Mouse (Mus musculus) left cerebral cortex, postnatal 4 days (tissue): ENCODE results near the gene C2cd6. TPM values are rescaled to one million over a fixed set of nuclear protein-coding genes. Genes with fewer than 3 reads are reported as not detected.

Source experiments
- DNase-seq: peaks from one replicate; pipeline ENCODE4 v3.0.0-alpha.2; 2022
- intact Hi-C: fragments of 180-260 bp; cut with DNase I; formaldehyde crosslinking; loops from one replicate; pipeline ENCODE4 v1.15.1; 2025
- total RNA-seq, 2 experiments: library from RNA; stranded (reverse); gene quantifications; 2 replicates each; pipeline ENCODE4 v1.2.3; 2021

The C2cd6 gene
- total RNA-seq, result not detected

DNA sequence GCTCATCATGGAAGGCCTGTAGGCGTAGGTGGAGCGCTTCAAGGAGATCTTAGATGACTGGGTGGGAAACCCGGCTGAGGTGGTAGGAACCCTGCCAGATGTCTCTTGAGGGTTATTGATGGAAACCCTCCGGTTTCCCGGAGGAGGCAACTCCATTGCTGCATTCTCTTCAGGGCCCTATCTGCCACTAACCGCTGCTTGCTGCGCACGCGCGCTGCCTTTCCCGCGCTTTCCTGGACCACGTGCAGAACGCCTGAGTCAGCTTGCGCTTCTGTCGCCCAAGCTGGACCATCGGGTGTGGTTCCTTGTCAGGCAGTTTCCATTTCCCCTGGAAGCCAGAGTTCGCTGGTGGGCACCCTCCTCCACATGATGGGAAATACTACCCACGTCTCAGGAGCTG is at the start of gene C2cd6:
C2cd6 (minus strand) TSS at position 196 of the 400 bp plus-strand sequence.
- intact Hi-C loops, result no loop called here
- no peak for DNase-seq

DNA sequence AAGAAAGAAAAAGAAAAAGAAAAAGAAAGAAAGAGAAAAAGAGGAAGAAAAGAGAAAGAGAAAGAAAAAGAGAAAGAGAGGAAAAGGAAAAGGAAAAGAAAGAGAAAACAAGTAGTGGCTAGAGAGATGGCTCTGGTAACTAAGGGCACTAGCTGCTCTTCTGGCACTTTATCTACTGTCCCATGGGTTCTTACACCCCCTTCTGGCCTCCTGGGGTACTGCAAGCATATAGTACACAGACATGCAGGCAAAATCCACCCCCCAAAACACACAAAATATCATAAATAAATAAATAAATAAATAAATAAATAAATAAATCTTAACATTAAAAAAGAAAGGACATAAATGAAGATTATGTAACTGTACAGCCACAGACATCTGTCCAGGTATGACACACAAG is 48.1 kb upstream of the C2cd6 start:
- peak; percentile 68 for DNase-seq
- intact Hi-C loops, result no loop called here

DNA sequence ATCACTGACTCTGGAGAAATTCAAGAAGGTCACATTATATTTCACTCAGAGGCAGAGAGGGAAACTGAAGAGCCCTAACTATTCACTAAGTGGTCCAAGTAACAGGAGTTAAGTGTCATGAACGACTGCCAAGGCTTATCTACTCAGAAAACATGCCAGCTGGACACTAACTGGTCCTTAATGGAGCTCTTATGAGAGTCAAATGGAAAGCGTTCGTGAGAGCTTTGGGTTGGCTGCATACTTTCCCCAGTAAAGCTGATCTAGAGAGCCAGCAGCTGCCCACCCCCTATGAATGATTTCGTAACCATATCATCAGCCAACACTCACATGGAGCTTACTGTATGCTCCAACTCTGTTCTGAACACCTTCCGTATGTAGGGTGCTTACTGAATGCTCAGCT is 39.7 kb upstream of the C2cd6 start:
- intact Hi-C loops, result no loop called here
- no peak for DNase-seq

DNA sequence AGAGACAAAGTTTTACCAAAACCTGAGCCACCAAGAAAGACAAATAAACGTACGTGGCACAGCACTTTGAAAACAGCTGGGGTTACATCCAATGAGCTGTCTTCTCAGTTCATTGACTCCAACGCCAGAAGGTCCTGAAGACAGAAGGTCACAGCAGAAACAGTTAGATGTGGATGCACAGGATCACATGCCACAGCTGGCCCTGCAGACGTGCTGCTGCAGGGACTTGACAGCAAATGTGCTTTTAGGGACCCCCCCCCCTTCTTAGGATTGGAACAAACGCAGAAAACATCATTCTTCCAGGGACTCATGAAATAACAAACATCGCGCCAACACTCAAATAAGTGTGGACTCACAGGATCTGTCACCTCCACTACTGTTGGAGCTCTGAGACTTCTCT is 34.2 kb upstream of the C2cd6 start:
- no peak for DNase-seq
- intact Hi-C loops, result no loop called here

DNA sequence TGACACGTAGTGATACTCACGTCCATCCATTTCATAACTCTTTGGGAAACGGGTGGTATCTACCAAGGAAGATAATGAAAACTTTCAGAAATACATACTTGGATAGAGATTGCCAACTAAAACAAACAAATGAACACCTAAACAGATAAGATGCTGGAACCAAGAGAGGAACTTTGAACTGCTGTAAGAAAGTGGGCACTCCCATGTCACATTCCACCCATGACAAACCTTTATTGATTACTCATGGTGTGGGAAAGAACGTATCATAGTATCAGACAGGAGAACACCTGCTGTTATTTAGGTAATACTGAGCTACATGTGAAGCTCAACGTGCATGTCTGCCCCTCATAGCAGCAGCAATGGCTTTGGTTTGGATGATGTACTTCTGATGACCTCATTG is 30.9 kb upstream of the C2cd6 start:
- intact Hi-C loops, result no loop called here
- no peak for DNase-seq

DNA sequence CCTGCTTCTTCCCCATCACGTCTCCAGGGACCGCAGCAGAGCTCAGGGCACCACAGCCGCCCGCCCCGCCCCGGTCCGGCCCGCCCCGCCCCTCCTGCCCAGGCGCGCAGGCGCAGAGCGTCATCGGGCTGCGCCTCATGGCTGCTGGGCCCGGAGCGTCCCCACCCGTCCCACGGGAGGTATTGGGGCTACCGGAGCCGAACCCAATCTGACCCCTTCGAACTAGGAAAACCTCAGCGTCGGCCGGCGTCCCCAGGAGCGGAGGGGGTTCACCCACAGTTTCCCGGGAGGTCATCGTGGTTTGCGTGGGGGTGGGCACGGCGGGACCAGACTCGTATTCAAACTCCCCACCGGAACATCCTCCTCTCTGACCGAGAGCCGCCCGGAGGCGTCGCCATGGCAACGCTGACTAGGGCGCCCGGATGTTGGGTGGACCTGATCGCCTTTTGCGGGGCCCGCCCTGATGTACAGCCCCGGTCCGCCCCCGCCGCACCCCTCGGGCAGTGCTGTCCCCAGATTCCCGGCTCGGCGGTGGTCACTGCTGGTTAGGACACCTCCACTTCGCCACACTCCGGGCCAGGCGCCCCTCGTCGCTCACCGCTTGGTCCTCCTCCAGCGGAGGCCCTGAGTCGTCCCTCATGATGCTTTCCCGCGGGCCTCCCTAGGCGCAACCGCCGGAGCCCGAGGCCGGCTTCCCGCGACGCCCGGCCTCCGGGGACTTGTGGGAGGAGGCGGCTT is 25.2 kb upstream of the C2cd6 start, which contains the start of gene Tmem237:
Tmem237 (minus strand) TSS at position 689 of the 738 bp plus-strand sequence.
- peak; percentile 95 for DNase-seq
- intact Hi-C loops, result loop anchor here (10.0 kb wide), 1 partner anchor 205 kb away; no protein-coding TSS in a partner anchor

DNA sequence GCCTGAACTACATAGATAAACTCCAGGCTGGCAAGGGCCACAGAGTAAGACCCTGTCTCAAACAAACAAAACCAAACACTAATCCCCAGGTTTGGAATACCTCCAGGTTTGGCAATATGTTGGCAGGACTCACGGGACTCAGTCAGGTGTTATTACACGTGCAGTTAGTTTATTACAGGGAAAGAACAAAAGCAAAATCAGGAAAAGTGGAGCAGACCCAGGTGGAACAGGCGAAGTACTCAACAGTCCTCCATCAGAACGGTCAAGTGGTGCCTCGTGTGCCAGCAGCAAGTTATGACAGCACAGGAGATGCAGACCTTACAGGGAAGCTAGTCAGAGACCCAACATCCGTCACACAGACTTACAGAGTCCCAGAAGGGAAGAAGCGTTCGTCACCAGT is 15.8 kb upstream of the C2cd6 start:
- intact Hi-C loops, result loop anchor here (10.0 kb wide), 1 partner anchor 196 kb away; no protein-coding TSS in a partner anchor

DNA sequence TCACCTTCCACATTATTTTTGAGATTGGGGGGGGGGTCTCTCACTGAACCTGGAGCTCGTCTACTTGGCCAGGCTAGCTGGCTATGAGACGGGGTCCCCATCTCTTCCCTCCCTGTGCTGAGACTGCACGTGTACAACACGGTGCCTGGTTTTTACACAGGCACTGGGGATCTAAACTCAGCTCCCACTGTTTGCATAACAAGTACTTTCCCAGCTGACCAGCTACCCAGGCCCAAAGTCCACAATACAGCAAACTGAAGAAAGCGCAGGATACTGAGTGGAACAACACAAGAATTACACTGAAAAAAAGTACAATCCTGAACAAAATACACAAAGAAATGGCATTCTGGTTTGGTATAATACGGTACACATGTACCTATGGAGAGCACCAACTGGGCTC is 7.4 kb upstream of the C2cd6 start:
- intact Hi-C loops, result no loop called here
- DNase-seq, result no peak

More for the DNA sequence above, 15.8 kb upstream of the C2cd6 start:
- DNase-seq, result no peak

DNA sequence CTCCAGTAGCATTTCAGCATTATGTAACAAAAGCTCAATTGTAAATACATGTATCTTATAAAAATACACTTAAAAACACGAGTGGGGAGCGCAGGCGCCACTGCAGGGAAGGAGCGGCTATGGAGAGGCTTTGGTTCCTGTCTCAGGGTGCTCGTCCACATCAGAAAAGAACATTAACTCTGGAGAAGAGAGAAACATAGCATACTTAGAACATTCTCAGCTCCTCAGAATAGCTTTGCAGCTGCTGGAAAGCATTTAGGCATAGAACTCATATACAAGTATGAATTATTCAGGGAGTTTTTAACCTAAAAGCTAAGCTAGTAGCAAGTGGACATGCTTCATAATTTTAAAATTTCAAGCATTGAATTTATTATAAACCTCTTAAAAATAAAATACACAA is 6.3 kb upstream of the C2cd6 start:
- no peak for DNase-seq
- intact Hi-C loops, result no loop called here

DNA sequence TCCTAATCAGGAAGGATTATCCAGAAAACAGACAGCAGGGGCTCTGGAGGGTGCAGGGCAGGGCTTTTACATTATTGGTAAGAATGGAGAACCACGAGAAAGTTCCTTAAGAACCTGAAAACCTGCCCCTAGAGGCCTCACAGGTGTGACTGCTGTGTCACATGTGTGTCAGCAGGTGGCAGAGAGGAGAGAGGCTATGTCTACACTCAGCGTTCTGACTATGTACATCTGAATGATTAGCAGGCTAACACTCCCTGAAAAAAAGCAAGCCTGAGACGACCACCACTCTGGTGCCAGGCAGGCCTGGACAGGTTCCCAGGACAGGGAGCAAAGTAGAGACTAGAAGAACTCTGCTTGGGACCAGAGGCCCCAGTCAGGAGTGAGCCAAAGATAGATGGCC is 23.8 kb downstream of the C2cd6 start:
- DNase-seq, result no peak
- intact Hi-C loops, result no loop called here

DNA sequence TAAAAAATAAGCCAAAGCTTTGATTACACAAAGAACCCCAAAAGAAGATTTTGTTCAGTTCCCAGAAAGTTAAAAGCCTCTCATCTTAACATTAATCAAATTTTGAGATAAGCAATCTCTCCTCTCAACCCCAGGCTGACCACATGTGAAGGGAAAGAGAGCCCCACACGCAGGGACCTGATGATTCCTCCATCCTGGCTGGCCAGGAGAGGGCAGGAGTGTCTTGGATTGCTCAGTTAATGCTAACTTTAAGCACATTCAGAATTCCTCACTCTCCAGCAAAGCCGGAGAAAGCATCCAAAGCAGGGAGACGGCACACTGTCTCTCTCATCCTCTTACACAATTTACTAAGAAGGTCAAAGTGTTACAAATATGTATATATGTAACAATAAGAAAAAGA is 26.7 kb downstream of the C2cd6 start:
- peak; percentile 38 for DNase-seq
- intact Hi-C loops, result no loop called here

DNA sequence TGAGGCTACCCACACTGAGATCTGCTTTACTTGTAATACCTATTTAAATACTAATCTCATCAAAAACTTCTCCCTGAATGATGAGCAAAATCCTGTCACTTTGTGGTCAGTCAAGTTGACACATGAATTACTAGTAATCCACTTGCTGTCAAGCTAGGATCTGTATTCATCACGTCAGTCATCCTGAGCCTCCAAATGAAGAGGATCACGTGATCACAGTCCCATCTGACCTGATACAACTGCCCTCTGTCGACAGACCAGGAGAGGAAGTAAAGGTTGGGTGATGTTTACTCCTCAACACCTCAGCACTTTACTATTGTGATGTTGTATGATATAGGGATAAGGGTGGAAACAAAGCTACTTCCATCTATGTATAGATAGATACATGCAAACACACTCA is 31.0 kb downstream of the C2cd6 start:
- intact Hi-C loops, result no loop called here
- DNase-seq, result no peak

DNA sequence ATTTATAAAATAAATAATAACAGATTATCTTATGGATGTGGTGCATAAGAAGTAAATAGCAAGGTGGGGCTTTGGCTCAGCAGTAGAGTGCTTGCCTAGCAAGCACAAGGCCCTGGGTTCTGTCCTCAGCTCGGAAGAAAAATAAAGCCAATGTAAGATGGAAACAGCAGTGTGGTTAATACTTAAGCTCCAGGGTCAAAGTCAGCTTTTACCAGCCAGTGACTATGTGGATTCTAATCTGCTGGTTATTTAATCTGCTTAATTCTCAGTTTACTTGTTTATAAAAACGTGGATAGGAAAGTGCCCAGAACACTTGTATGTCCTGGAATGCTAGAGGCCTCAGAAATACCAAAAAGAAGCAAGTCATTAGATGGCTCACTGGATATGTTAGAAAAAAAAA is 37.7 kb downstream of the C2cd6 start:
- DNase-seq, result no peak
- intact Hi-C loops, result no loop called here

DNA sequence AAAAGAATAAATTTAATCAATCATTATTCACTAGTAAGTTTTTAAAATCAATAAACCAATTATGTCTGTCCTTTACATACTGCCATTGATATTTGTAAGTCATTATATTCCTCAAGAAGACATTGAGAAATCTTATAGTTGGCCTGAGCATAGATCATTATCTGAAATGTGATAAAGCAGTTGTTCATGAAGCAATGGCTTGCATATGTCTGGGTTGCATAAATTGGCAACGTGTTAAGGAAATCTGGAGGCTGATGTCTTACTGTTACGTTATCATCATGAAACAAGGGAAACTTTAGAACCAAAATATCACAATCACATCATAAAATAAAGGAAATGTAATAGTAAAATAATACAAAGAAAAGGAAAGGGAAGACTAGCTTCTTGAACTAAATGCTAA is 43.4 kb downstream of the C2cd6 start:
- intact Hi-C loops, result no loop called here
- DNase-seq, result no peak

DNA sequence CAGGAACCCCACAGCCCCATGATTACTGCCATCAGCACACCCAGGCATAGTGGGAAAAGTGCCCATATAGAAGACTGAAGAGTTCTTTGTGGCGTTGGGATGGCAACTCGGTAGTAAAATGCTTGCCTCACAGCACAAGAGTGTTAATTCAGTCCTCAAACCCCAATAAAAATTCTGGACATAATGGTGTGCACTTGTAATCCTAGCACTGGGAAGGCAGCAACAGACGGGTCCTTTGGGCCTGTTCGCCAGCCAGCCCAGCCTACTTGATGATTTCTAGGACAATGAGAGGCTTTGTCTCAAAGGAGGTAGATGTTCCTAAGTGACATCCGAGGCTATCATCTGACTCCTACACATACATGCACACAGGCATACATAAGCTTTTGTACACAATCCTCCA is 57.0 kb downstream of the C2cd6 start:
- intact Hi-C loops, result no loop called here
- no peak for DNase-seq

DNA sequence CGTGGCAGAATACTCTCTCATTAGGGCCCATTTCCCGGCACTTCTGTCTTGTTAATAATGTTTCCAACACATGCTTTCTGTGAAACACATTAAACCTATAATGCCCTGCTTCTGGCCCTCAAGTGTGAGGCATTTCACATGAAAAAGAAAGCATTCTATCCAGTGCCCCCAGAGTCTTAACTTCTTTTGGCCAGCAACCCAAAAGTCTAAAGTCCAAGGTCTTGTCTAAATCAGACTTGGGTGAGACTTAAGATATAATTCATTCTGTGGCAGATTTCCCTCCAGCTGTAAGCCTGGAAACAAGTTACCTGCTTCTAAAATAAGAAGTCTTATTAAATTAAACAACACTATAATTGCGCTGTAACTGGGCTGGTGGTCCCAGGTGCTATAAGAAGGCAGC is 73.1 kb downstream of the C2cd6 start:
- no peak for DNase-seq
- intact Hi-C loops, result no loop called here

DNA sequence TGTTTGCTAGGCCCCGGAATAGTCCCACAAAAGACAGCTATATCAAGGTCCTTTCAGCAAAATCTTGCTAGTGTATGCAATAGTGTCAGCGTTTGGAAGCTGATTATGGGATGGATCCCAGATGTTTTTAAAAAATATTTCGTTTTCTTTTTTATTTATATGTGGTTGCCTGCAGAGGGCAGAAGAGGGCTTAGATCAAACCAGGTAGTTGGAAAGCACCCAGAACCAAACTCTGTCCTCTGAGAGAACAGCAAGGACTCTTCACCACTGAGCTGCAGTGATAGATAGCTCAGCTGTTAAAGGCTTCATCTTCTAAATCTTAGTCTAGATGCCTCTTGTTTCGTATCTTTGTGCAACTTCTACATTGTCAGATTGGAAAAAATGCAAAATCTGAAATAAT is 85.5 kb downstream of the C2cd6 start:
- intact Hi-C loops, result no loop called here
- no peak for DNase-seq

Other genes starting within 250 kb of the C2cd6 start
- 10 to 100 TPM; 82.5 to 92.3 TPM for gene Trak2, start 121.5 kb downstream of the C2cd6 start, total RNA-seq
- 10 to 100 TPM; 88.3 to 93.0 TPM for gene Stradb, start 121.4 kb downstream of the C2cd6 start, total RNA-seq
- 10 to 100 TPM; 38.4 to 38.7 TPM for gene Tmem237, start 25.5 kb upstream of the C2cd6 start, total RNA-seq
- gene Mpp4, start 68.5 kb upstream of the C2cd6 start, total RNA-seq, result 1 to 10 TPM; 1.2 to 1.4 TPM
- gene Als2, start 142.3 kb upstream of the C2cd6 start, total RNA-seq, result 10 to 100 TPM; 41.3 to 42.8 TPM
- gene Cdk15, start 162.0 kb upstream of the C2cd6 start, total RNA-seq, result under 1 TPM in 1 of 2 experiments, not detected in 1; 0.34 TPM